Mouse (Mus musculus) thymus, adult 2 months (tissue): ENCODE data around the gene Syne4.

ENCODE experiments used
- CTCF ChIP-seq: fragments of 200-500 bp; IDR thresholded peaks from 2 replicates; pipeline ENCODE4 v1.5.1; 2012; ENCODE audit warnings: mild to moderate bottlenecking, control low read depth, low read length, moderate library complexity, borderline replicate concordance; ENCODE audit not compliant: control insufficient read depth, poor library complexity, insufficient read depth; ENCODE audit errors: extremely low read depth
- POLR2A ChIP-seq: fragments of 200-500 bp; IDR thresholded peaks from 2 replicates; pipeline ENCODE4 v1.6.1; 2012; ENCODE audit warnings: mild to moderate bottlenecking, low read length, control low read depth, moderate library complexity; ENCODE audit not compliant: control insufficient read depth, poor library complexity, insufficient read depth; ENCODE audit errors: extremely low read depth

GRCm38 (mm10) chr7:30265041-30265440 lies 49.6 kb upstream of the Syne4 start:
- TF ChIP-seq CTCF (no peak), POLR2A (no peak)
